Mouse (Mus musculus) B cell, adult (primary cell): ENCODE results near the gene Gm21961. TPM values are rescaled to one million over a fixed set of nuclear protein-coding genes. Genes with fewer than 3 reads are reported as not detected.

ENCODE experiments used
- total RNA-seq: library from RNA; stranded (reverse); gene quantifications from 4 replicates; pipeline ENCODE4 v1.2.4, GENCODE M21; 2023; ENCODE audit not compliant: inconsistent age

Gm21961 gene
- total RNA-seq = not detected in 4 replicates

DNA sequence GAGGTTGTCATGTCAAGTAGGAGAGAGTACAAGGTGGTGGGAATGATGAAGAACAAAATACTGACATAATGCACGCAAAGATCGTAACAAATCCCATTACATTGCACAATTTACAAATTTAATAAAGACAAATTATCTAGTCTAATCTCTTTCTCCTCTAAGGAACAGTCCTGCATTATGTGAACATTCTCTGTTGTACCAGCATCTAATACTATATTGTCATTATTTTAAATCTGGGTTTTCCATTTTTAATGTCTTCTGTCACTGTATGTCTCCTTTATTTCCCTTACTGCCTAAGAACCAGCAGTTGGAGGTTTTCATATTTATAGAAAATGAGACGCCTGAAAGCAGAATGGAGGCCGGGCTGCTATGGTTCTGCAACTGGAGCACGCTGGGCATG, at the start of gene Gm21961:
Gene Gm21961, minus strand, starts transcription at position 101 of the 400 bp plus-strand sequence.

Other genes with a start within 250 kb of the Gm21961 start
- gene Gm21798, start 197.2 kb downstream of the Gm21961 start, total RNA-seq = not detected in 4 replicates